In genomic region chr13:117659511-117659910, GRCm38 (mm10) we compare ENCODE assay signal across 10 mouse cellular contexts. TPM values are rescaled to one million over a fixed set of nuclear protein-coding genes. Genes with fewer than 3 reads are reported as not detected.
DNase-seq lines count a peak whose midpoint lies in the region; ATAC-seq and TF ChIP-seq lines count a peak whose summit lies in the region.
"Had no signal": no experiment of that assay in that cellular context is flagged by ENCODE, and none has a peak within 500 bp of the region (broad histone marks: within the 10 kb centered on the region; RNA-seq: fewer than 3 reads in every experiment).

No protein-coding gene starts in this region.

- CTCF ChIA-PET in Patski (lab: Charles Lee) = interaction anchor here (1.0 kb wide), 1 partner anchor 56 kb away, joined by 3 read pairs; no protein-coding TSS in a partner anchor

- H3K27me3 ChIP-seq in forebrain, embryonic 13.5 days = no peaks in the 10 kb centered on the region
- H3K27me3 ChIP-seq in forebrain, embryonic 11.5 days (ENCODE audit: control insufficient read depth, insufficient read depth, low read length) = no peaks in the 10 kb centered on the region
- H3K27me3 ChIP-seq in Patski = no peaks in the 10 kb centered on the region
- H3K27me3 ChIP-seq in myocyte (ENCODE audit: control insufficient read depth, insufficient read depth, insufficient read length) = no peaks in the 10 kb centered on the region
- H3K27me3 ChIP-seq: lung, embryonic 15.5 days had no signal

- DNase-seq in forebrain, embryonic 11.5 days (ENCODE audit: low spot score) = no peak
- DNase-seq in Patski (ENCODE audit: low read depth, low spot score) (peak; percentile 34), MN1 (ENCODE audit: low spot score) (no peak)
- peak; percentile 44 to 85 for DNase-seq in layer of hippocampus, adult 2 months (ENCODE audit: low spot score in 2 of 2)
- no peak for DNase-seq in embryo, embryonic 9.5 days (ENCODE audit: extremely low spot score)
- no peak for DNase-seq in B cell, adult 2 months
- DNase-seq: gastrocnemius, postnatal 10 days had no signal

- no peak overlapping the region for H3ac ChIP-seq in myocyte (ENCODE audit: control insufficient read depth, insufficient read length)

- WGBS in forebrain, embryonic 13.5 days = 75% methylated on average over 7 of the region's 7 CpGs
- WGBS in forebrain, embryonic 11.5 days = 78% methylated on average over 7 of the region's 7 CpGs

- POLR2A ChIA-PET in Patski (lab: Charles Lee) = no interaction called here

- H3K36me3 ChIP-seq in forebrain, embryonic 13.5 days (ENCODE audit: poor library complexity, severe bottlenecking) = no peaks in the 10 kb centered on the region
- H3K36me3 ChIP-seq in forebrain, embryonic 11.5 days (ENCODE audit: control insufficient read depth, insufficient read depth, low read length) = no peaks in the 10 kb centered on the region
- no peaks in the 10 kb centered on the region for H3K36me3 ChIP-seq in myocyte (ENCODE audit: control insufficient read depth, insufficient read depth)
- H3K36me3 ChIP-seq: lung, embryonic 15.5 days had no signal

- no peak overlapping the region for H3K27ac ChIP-seq in forebrain, embryonic 13.5 days
- H3K27ac ChIP-seq in forebrain, embryonic 11.5 days (ENCODE audit: low read depth, low read length) = no peak overlapping the region
- peak overlapping the region; percentile 33; the same call in 1 of the 2 replicates for H3K27ac ChIP-seq in layer of hippocampus, adult 2 months
- H3K27ac ChIP-seq: lung, embryonic 15.5 days had no signal

- in situ Hi-C loops in Patski (cut with MboI; ENCODE audit: low pct_unique_long_range_greater_than_20kb) = no loop called here

- H3K4me1 ChIP-seq in forebrain, embryonic 13.5 days = no peaks in the 10 kb centered on the region
- H3K4me1 ChIP-seq in forebrain, embryonic 11.5 days (replicated peaks; ENCODE audit: control insufficient read depth, insufficient read depth, low read length) = no peaks in the 10 kb centered on the region
- H3K4me1 ChIP-seq: lung, embryonic 15.5 days had no signal

- H3K4me3 ChIP-seq in forebrain, embryonic 13.5 days = no peak overlapping the region
- no peak overlapping the region for H3K4me3 ChIP-seq in forebrain, embryonic 11.5 days (ENCODE audit: low read depth, low read length)
- H3K4me3 ChIP-seq in layer of hippocampus, adult 2 months = no peak overlapping the region
- H3K4me3 ChIP-seq in myocyte = no peak overlapping the region
- H3K4me3 ChIP-seq: lung, embryonic 15.5 days had no signal

- no peaks in the 10 kb centered on the region for H3K9me3 ChIP-seq in forebrain, embryonic 13.5 days (replicated peaks)
- H3K9me3 ChIP-seq in forebrain, embryonic 11.5 days (ENCODE audit: control insufficient read depth, low read length) = no peaks in the 10 kb centered on the region
- H3K9me3 ChIP-seq: lung, embryonic 15.5 days had no signal

- ATAC-seq in forebrain, embryonic 13.5 days = peak; percentile 67; the same call in 1 of the 2 replicates
- ATAC-seq in forebrain, embryonic 11.5 days (replicated peaks; ENCODE audit: low FRiP score) = no peak
- peak; percentile 88 for ATAC-seq in Patski

- no peak overlapping the region for H3K9ac ChIP-seq in forebrain, embryonic 13.5 days
- H3K9ac ChIP-seq in forebrain, embryonic 11.5 days (ENCODE audit: low read length) = no peak overlapping the region
- H3K9ac ChIP-seq: lung, embryonic 15.5 days had no signal

- no peak for TF ChIP-seq CTCF in Patski (IDR thresholded peaks at IDR 0.05)
- TF ChIP-seq CTCF in layer of hippocampus, adult 2 months (conservative IDR thresholded peaks at IDR 0.05) = no peak

- no peak overlapping the region for H3K4me2 ChIP-seq in forebrain, embryonic 13.5 days
- H3K4me2 ChIP-seq in forebrain, embryonic 11.5 days (ENCODE audit: low read depth, low read length, severe bottlenecking) = no peak overlapping the region
- H3K4me2 ChIP-seq in myocyte (ENCODE audit: low read depth) = peak overlapping the region; percentile 51
- H3K4me2 ChIP-seq: lung, embryonic 15.5 days had no signal

- H3K79me2 ChIP-seq in myocyte (ENCODE audit: control insufficient read depth, insufficient read depth) = no peaks in the 10 kb centered on the region

- TF ChIP-seq POLR2A in myocyte (IDR thresholded peaks at IDR 0.05; ENCODE audit: insufficient read length, low read depth) = no peak

TF ChIP-seq in myocyte, 11 proteins besides CTCF, POLR2A, EP300 and RAD21:
- TF ChIP-seq USF1 (IDR thresholded peaks at IDR 0.05; ENCODE audit: low read depth) = no peak
- TF ChIP-seq E2F4 (IDR thresholded peaks at IDR 0.05; ENCODE audit: insufficient read depth) = no peak

RNA-seq across cellular contexts. Expression of gene Hcn1, which starts 57.4 kb away (rescaled TPM):
- polyA plus RNA-seq in forebrain, embryonic 13.5 days (2015; fragmentation: Nextera tagmentation; extraction: Ambion mirVana) = 0.14 and 0.24 TPM in 2 replicates
- polyA plus RNA-seq in forebrain, embryonic 11.5 days (2014; fragmentation: Nextera tagmentation; extraction: Ambion mirVana) = 0.03 and 0.07 TPM in 2 replicates
- polyA plus RNA-seq in Patski (2021) (0.01 TPM), myocyte (2012; fragmentation: generic; extraction: Trizol) (0.13 TPM)
- 10 to 100 TPM; 39.2 to 39.8 TPM for total RNA-seq in layer of hippocampus, adult 2 months (2021)

Comparison
In these comparisons a context has a peak if more than half of its experiments do, and no peak if none do; other contexts are left out.
1. DNase-seq: peak in Patski (single experiment) and layer of hippocampus, adult 2 months (2 of 2); none in forebrain, embryonic 11.5 days (single experiment), MN1 (single experiment), embryo, embryonic 9.5 days (single experiment) and B cell, adult 2 months (0 of 2).